Mouse (Mus musculus) liver, embryonic 16.5 days (tissue): Measurements from ENCODE around the gene Tmem132c. TPM values are rescaled to one million over a fixed set of nuclear protein-coding genes. Genes with fewer than 3 reads are reported as not detected.

ENCODE experiments used
- ATAC-seq: fragments of 200-750 bp; cut with Nextera tagmentation; 2 replicates; pipeline ENCODE4 v1.8.0; 2017; ENCODE audit warnings: low read depth, mild to moderate bottlenecking, moderate number of reproducible peaks, moderate library complexity
- H3K27ac ChIP-seq: fragments of 300-500 bp; sonication (generic); 2 replicates; pipeline ENCODE4 v1.5.1; 2014; ENCODE audit warnings: mild to moderate bottlenecking, low read length
- H3K27me3 ChIP-seq: fragments of 300-500 bp; sonication (generic); 2 replicates; pipeline ENCODE4 v1.6.1; 2014; ENCODE audit warnings: low read depth, low read length, mixed read lengths; ENCODE audit not compliant: control insufficient read depth, insufficient read depth
- H3K36me3 ChIP-seq: fragments of 300-500 bp; sonication (generic); 2 replicates; pipeline ENCODE4 v1.6.1; 2014; ENCODE audit warnings: mild to moderate bottlenecking; ENCODE audit not compliant: control insufficient read depth, insufficient read depth
- H3K4me1 ChIP-seq: fragments of 300-500 bp; sonication (generic); 2 replicates; pipeline ENCODE4 v1.6.1; 2014; ENCODE audit warnings: low read depth, low read length, mixed read lengths; ENCODE audit not compliant: control insufficient read depth
- H3K4me2 ChIP-seq: fragments of 300-500 bp; sonication (generic); 2 replicates; pipeline ENCODE4 v1.6.1; 2014; ENCODE audit warnings: low read depth, low read length, mixed read lengths
- H3K4me3 ChIP-seq: fragments of 300-500 bp; sonication (generic); 2 replicates; pipeline ENCODE4 v1.5.1; 2014; ENCODE audit warnings: low read depth, mild to moderate bottlenecking, low read length
- H3K9ac ChIP-seq: fragments of 300-500 bp; sonication (generic); 2 replicates; pipeline ENCODE4 v1.6.1; 2014; ENCODE audit warnings: low read depth, low read length
- H3K9me3 ChIP-seq: fragments of 300-500 bp; sonication (generic); replicated peaks from 2 replicates; pipeline ENCODE4 v1.6.1; 2016; ENCODE audit warnings: low read length; ENCODE audit not compliant: control insufficient read depth
- WGBS: fragments of 180-500 bp; shearing (Covaris S2); extraction: QIAGEN DNeasy Blood & Tissue Kit; methylation state at CpG from one replicate; pipeline ENCODE4 v1.1.7; 2014; ENCODE audit not compliant: insufficient replicate concordance; 5-methylcytosine and 5-hydroxymethylcytosine counted together
- polyA plus RNA-seq: library from polyadenylated mRNA; unstranded; fragments of >200 nt; fragmentation: Nextera tagmentation; extraction: Ambion mirVana; gene quantifications from 2 replicates; pipeline ENCODE4 v1.2.1, GENCODE M21; 2015

Tmem132c gene
- polyA plus RNA-seq, 1 experiment from 2014 or later = 0.06 TPM

GRCm38 (mm10) chr5:127398010-127398409 is 156.4 kb downstream of the Tmem132c start:
- Histone ChIP-seq H3K4me2 (no peak overlapping the region), H3K9me3 (0 out of 2 replicates have a peak, but pooled peaks cover 2% of the 10 kb centered on the region), H3K4me1 (no peaks in the 10 kb centered on the region), H3K4me3 (no peak overlapping the region), H3K27ac (no peak overlapping the region), H3K9ac (no peak overlapping the region), H3K27me3 (no peaks in the 10 kb centered on the region), H3K36me3 (no peaks in the 10 kb centered on the region)
- no peak for ATAC-seq
- WGBS = 23% methylated on average over 7 of the region's 7 CpGs

DNA sequence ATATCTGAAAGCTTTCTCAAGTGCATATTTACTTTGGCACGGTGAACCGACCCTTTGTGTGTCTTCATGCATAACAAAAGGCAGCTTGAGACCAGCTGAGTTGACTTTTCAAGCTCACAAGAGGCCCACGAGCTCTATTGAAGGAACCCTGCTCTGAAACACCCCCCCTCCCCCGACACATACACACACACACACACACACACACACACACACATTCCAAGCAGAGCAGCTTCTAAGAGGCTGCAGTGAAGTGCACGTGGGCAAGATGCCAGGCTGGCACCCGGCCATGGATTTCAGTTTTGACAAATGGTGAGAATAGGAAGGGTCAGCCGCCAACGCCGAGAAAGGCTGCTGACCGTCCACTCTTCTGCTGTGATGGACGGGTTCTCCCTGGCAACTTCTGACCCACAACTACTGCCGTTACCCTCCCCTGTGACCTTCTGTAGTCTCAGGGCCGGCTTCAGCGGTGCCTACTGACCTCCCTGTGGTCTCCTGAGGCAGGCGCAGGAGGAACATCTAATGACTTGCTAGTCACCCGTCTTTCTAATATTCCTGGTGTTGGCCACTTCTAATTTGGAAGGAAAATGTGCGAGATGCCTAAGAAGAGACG is 163.9 kb downstream of the Tmem132c start:
- H3K4me2 ChIP-seq = no peak overlapping the region
- H3K9ac ChIP-seq = no peak overlapping the region
- H3K4me3 ChIP-seq = no peak overlapping the region
- no peak overlapping the region for H3K27ac ChIP-seq
- no peaks in the 10 kb centered on the region for H3K27me3 ChIP-seq
- no peaks in the 10 kb centered on the region for H3K36me3 ChIP-seq
- peaks cover 4% of the 10 kb centered on the region; the same call in 1 of the 2 replicates for H3K9me3 ChIP-seq
- 64% methylated on average over 18 of the region's 18 CpGs for WGBS
- H3K4me1 ChIP-seq = no peaks in the 10 kb centered on the region
- ATAC-seq = no peak

DNA sequence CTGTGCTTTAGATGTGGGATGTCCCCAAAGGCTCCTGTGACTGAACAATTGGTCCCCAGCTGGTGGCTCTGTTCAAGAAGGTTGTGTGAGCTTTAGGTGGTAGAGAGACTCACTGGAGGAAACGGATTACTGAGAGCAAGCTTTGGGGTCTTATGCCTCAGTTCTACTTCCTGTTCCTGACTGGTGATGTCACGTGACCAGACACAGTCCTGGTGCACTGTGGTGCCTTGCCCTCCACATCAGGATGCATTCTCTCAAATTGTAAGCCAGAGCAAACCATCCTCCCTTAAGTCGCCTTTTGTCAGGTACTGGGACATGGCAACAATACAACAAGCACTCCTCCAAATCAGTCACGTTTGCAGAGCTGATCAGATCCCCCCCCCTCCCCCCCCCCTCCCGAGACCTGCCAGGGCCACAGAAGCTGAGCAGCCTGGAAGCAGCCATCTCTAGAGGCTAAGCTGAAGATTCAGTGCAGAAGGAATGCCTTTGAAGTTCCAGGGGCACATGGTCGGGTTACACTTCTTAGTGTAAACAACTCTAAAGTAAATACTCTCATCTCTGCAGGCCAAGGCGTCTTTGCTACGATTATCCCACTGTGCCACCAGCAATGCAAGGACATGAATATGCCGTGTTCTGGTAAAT is 164.5 kb downstream of the Tmem132c start:
- 15% methylated on average over 9 of the region's 9 CpGs for whole genome bisulfite sequencing
- Histone ChIP-seq H3K9ac (no peak overlapping the region), H3K4me2 (no peak overlapping the region), H3K36me3 (no peaks in the 10 kb centered on the region), H3K9me3 (peaks cover 2% of the 10 kb centered on the region; the same call in 1 of the 2 replicates), H3K27ac (no peak overlapping the region), H3K4me1 (no peaks in the 10 kb centered on the region), H3K4me3 (no peak overlapping the region), H3K27me3 (no peaks in the 10 kb centered on the region)
- no peak for ATAC-seq

- Histone ChIP-seq H3K9me3 (peaks cover 4% of the 10 kb centered on the region), H3K4me2 (no peak overlapping the region), H3K27me3 (no peaks in the 10 kb centered on the region), H3K27ac (no peak overlapping the region), H3K4me3 (no peak overlapping the region), H3K36me3 (no peaks in the 10 kb centered on the region), H3K4me1 (no peaks in the 10 kb centered on the region), H3K9ac (no peak overlapping the region)
- ATAC-seq = no peak
- WGBS = 40% methylated on average over 7 of the region's 7 CpGs
Observed at GRCm38 (mm10) chr5:127416536-127416935, 174.9 kb downstream of the Tmem132c start.

GRCm38 (mm10) chr5:127423936-127424335 is 182.3 kb downstream of the Tmem132c start:
- no peak overlapping the region for H3K4me2 ChIP-seq
- no peaks in the 10 kb centered on the region for H3K4me1 ChIP-seq
- no peak overlapping the region for H3K27ac ChIP-seq
- H3K4me3 ChIP-seq = no peak overlapping the region
- no peaks in the 10 kb centered on the region for H3K36me3 ChIP-seq
- no peak overlapping the region for H3K9ac ChIP-seq
- ATAC-seq = no peak
- H3K27me3 ChIP-seq = no peaks in the 10 kb centered on the region
- H3K9me3 ChIP-seq = no peaks in the 10 kb centered on the region

- H3K4me3 ChIP-seq = no peak overlapping the region
- no peak overlapping the region for H3K27ac ChIP-seq
- no peaks in the 10 kb centered on the region for H3K36me3 ChIP-seq
- no peak overlapping the region for H3K9ac ChIP-seq
- H3K4me2 ChIP-seq = no peak overlapping the region
- ATAC-seq = no peak
- H3K27me3 ChIP-seq = no peaks in the 10 kb centered on the region
- no peaks in the 10 kb centered on the region; the same call in 1 of the 2 replicates for H3K9me3 ChIP-seq
- H3K4me1 ChIP-seq = no peaks in the 10 kb centered on the region
- 60% methylated on average over 10 of the region's 10 CpGs for WGBS
Observed at GRCm38 (mm10) chr5:127429124-127429523, 187.5 kb downstream of the Tmem132c start.

- Histone ChIP-seq H3K9me3 (no peaks in the 10 kb centered on the region; the same call in 1 of the 2 replicates), H3K36me3 (no peaks in the 10 kb centered on the region), H3K27ac (no peak overlapping the region), H3K4me3 (no peak overlapping the region), H3K27me3 (no peaks in the 10 kb centered on the region), H3K4me1 (no peaks in the 10 kb centered on the region), H3K9ac (no peak overlapping the region), H3K4me2 (no peak overlapping the region)
- 62% methylated on average over 9 of the region's 9 CpGs for WGBS
- no peak for ATAC-seq
Observed at GRCm38 (mm10) chr5:127431561-127431960, 190.0 kb downstream of the Tmem132c start.

GRCm38 (mm10) chr5:127436836-127437235 is 195.2 kb downstream of the Tmem132c start:
- Histone ChIP-seq H3K4me3 (no peak overlapping the region), H3K4me1 (no peaks in the 10 kb centered on the region), H3K4me2 (no peak overlapping the region), H3K27ac (no peak overlapping the region), H3K36me3 (no peaks in the 10 kb centered on the region), H3K27me3 (no peaks in the 10 kb centered on the region), H3K9ac (no peak overlapping the region), H3K9me3 (no peaks in the 10 kb centered on the region; the same call in 1 of the 2 replicates)
- no peak for ATAC-seq
- WGBS = 73% methylated on average over 5 of the region's 5 CpGs

GRCm38 (mm10) chr5:127438639-127439038 is 197.0 kb downstream of the Tmem132c start:
- no peaks in the 10 kb centered on the region; the same call in 1 of the 2 replicates for H3K9me3 ChIP-seq
- ATAC-seq = no peak
- H3K4me3 ChIP-seq = no peak overlapping the region
- no peaks in the 10 kb centered on the region for H3K27me3 ChIP-seq
- no peaks in the 10 kb centered on the region for H3K36me3 ChIP-seq
- 61% methylated on average over 4 of the region's 4 CpGs for WGBS
- no peaks in the 10 kb centered on the region for H3K4me1 ChIP-seq
- no peak overlapping the region for H3K27ac ChIP-seq
- no peak overlapping the region for H3K4me2 ChIP-seq
- H3K9ac ChIP-seq = no peak overlapping the region
